Mouse (Mus musculus) bone marrow, adult 2 months (tissue): ENCODE data around the gene Exosc1. TPM values are rescaled to one million over a fixed set of nuclear protein-coding genes. Genes with fewer than 3 reads are reported as not detected.

Experiments
- H3K27ac ChIP-seq: fragments of 200-500 bp; 2 replicates; pipeline ENCODE4 v1.5.1; 2012; ENCODE audit warnings: low read depth, mild to moderate bottlenecking, control low read depth, inconsistent platforms, low read length; ENCODE audit not compliant: control insufficient read depth, poor library complexity, insufficient read depth
- H3K4me1 ChIP-seq: fragments of 200-500 bp; 2 replicates; pipeline ENCODE4 v1.6.1; 2011; ENCODE audit warnings: low read length; ENCODE audit not compliant: control insufficient read depth, insufficient read depth
- H3K4me3 ChIP-seq: fragments of 200-500 bp; replicated peaks from 2 replicates; pipeline ENCODE3; 2011; ENCODE audit warnings: mild to moderate bottlenecking, low read depth, low read length, control low read depth; ENCODE audit not compliant: control insufficient read depth
- CTCF ChIP-seq: fragments of 200-500 bp; IDR thresholded peaks from 2 replicates; pipeline ENCODE4 v1.5.1; 2011; ENCODE audit warnings: low read length, control low read depth; ENCODE audit not compliant: control insufficient read depth, insufficient read depth
- POLR2A ChIP-seq: fragments of 200-500 bp; IDR thresholded peaks from 2 replicates; pipeline ENCODE4 v1.6.1; 2011; ENCODE audit warnings: low read depth, mild to moderate bottlenecking, control low read depth, low read length, borderline replicate concordance; ENCODE audit not compliant: control insufficient read depth
- WGBS: fragments of 180-500 bp; shearing (Covaris S2); methylation state at CpG from one replicate; pipeline ENCODE4 v1.1.7; 2018; 5-methylcytosine and 5-hydroxymethylcytosine counted together
- polyA plus RNA-seq: library from polyadenylated mRNA; stranded (reverse); fragments of >200 nt; gene quantifications from 2 replicates; pipeline ENCODE4 v1.2.4, GENCODE M21; 2011; ENCODE audit warnings: low replicate concordance; ENCODE audit not compliant: missing spikeins, insufficient read depth, insufficient read length

Gene Exosc1
- polyA plus RNA-seq, 1 experiment = 24.6 TPM

DNA sequence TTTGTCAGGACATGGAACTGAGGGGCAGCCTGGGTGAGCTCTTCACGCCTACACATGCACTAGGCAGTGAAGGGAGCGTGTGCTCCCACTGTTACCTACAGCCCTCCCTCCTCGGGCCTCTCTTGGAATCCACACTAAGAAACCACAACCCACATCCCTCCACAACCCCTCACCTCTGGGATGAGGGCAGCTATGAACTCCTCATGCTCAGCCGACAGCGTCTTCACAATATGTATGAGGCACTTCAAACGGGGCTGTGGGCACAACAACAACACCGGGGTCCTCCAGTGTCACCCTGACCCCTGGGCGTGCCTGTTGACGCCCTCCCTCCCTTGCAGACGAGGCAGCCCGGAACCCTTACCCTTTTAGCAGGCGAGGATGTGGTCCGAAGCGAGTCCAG, 58.9 kb downstream of the Exosc1 start:
- Histone ChIP-seq H3K27ac (no peak overlapping the region), H3K4me3 (no peak overlapping the region), H3K4me1 (no peaks in the 10 kb centered on the region)
- no peak for TF ChIP-seq POLR2A
- no peak for TF ChIP-seq CTCF
- WGBS = 81% methylated on average over 14 of the region's 14 CpGs

Other genes starting within 250 kb of the Exosc1 start
- gene Slit1, start 189.8 kb downstream of the Exosc1 start, polyA plus RNA-seq = 0.50 and 2.7 TPM in 2 replicates
- 25.5 and 26.6 TPM in 2 replicates for gene Arhgap19, start 131.4 kb downstream of the Exosc1 start, polyA plus RNA-seq
- 6.4 and 12.0 TPM in 2 replicates for gene Frat1, start 103.5 kb downstream of the Exosc1 start, polyA plus RNA-seq
- 4.5 and 9.7 TPM in 2 replicates for gene Frat2, start 85.3 kb downstream of the Exosc1 start, polyA plus RNA-seq
- gene Rrp12, start 37.2 kb downstream of the Exosc1 start, polyA plus RNA-seq = 5.8 and 12.5 TPM in 2 replicates
- gene Pgam1, start 21.5 kb downstream of the Exosc1 start, polyA plus RNA-seq = 47.1 and 160 TPM in 2 replicates
- gene Zdhhc16, start 57 bp upstream of the Exosc1 start, polyA plus RNA-seq = 27.4 and 59.8 TPM in 2 replicates
- 28.0 and 45.8 TPM in 2 replicates for gene Mms19, start 47.7 kb upstream of the Exosc1 start, polyA plus RNA-seq
- gene Ubtd1, start 48.3 kb upstream of the Exosc1 start, polyA plus RNA-seq = 6.0 and 10.2 TPM in 2 replicates
- gene Ankrd2, start 102.6 kb upstream of the Exosc1 start, polyA plus RNA-seq = not detected in 2 replicates
- gene Hoga1, start 112.2 kb upstream of the Exosc1 start, polyA plus RNA-seq = 1.8 TPM in 1 of 2 replicates, not detected in the other
- gene 4933411K16Rik, start 118.8 kb upstream of the Exosc1 start, polyA plus RNA-seq = not detected in 2 replicates
- 1.4 TPM in 1 of 2 replicates, not detected in the other for gene Morn4, start 152.9 kb upstream of the Exosc1 start, polyA plus RNA-seq
- gene Pi4k2a, start 157.0 kb upstream of the Exosc1 start, polyA plus RNA-seq = 6.6 and 11.5 TPM in 2 replicates
- gene Avpi1, start 195.6 kb upstream of the Exosc1 start, polyA plus RNA-seq = 2.9 TPM in 1 of 2 replicates, not detected in the other
- 8.4 and 16.9 TPM in 2 replicates for gene Marveld1, start 214.0 kb upstream of the Exosc1 start, polyA plus RNA-seq
- 20.8 and 53.1 TPM in 2 replicates for gene Zfyve27, start 230.5 kb upstream of the Exosc1 start, polyA plus RNA-seq